Mouse (Mus musculus) lung, adult 2 months (tissue): ENCODE measurements around the gene Poc5.

Source experiments
- CTCF ChIP-seq: fragments of 200-500 bp; IDR thresholded peaks from 2 replicates; pipeline ENCODE4 v1.5.1; 2011; ENCODE audit warnings: mild to moderate bottlenecking, low read length, control low read depth; ENCODE audit not compliant: insufficient read depth
- POLR2A ChIP-seq: fragments of 200-500 bp; IDR thresholded peaks from 2 replicates; pipeline ENCODE4 v1.6.1; 2011; ENCODE audit warnings: low read depth, mild to moderate bottlenecking, control low read depth, low read length, borderline replicate concordance; ENCODE audit errors: extremely low read depth

DNA sequence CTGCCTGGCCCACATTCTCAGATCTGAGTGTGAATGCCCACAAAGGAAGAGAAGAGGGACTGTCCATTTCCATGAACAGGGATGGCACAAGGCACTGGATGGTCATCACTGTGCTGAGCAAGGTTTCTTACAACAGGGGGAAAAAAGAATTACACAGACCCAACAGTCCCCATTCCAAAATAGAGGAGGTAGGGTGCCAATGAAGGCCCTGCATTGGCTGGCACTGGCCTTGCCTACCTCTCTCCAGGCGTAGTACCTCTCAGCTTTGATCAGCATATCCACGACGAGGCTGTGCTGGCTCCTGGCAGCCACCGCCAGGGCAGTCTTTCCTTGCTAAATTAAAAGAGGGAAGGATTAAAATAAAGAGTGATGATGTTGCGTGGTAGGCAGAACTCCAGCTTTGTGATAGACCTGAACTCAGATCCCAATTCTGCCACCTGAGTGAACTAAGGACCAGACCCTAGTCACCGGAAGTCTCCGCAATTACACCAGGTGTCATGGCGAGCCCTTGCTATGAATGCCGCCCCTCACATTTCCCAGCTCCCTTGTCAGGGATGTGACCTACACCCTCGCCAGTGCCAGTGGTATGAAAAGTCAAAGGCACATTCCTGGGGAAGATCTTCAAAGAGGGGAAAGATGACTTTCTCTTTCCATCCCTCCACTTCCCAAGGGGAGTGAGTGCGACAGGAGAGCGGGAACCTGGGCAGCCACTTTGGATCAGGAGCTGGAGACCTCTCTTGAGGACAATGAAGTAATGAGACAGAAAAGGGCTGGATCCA lies 36.6 kb downstream of the Poc5 start:
- TF ChIP-seq CTCF, result no peak
- no peak for TF ChIP-seq POLR2A
